Mouse (Mus musculus) frontal cortex, postnatal 10 days (tissue): ENCODE measurements around the gene Pcsk1n.
"Not testable (repeated sequence)": the region's sequence is repeated elsewhere in the genome, so short reads cannot be mapped to it uniquely, and the experiment has no call there.

Experiments used
- DNase-seq, 2 experiments: peaks; one replicate each; pipeline ENCODE4 v3.0.0; 2022; ENCODE audit warnings: low spot score in 2 of 2, mixed read lengths in 1 of 2

Gene Pcsk1n

DNA sequence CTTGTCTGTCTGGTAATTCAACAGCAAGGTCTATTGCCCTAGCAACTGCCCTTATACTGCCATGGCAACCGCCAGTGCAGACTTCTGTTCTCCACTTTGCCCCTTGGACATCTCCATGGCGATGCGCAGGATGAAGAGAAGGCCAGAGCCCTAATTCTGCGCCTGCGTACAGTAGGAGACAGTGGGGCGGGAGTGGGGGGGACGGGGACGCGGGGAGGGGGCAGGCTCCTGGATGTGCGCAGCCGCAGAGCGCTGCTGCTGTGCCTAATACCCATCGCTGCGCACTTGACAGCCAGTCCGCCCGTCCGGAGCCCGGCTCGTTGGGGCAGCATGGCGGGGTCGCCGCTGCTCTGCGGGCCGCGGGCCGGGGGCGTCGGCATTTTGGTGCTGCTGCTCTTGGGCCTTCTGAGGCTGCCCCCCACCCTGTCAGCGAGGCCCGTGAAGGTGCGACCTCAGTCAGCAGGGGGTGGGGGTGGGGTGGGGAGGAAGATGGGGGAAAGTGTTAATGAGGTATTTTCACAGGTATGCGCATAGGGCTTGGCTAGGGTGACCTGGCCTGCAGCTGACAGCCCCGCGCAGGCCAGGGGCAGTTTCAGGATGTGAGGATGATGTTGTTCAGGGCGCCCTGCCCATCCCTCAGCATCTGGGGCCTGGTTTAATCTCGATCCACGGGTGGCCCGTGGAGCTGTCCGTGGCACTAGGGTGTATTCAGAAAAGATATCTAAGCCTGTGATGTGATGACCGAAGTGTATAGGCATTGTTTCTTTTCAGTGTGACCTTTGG, at the start of gene Pcsk1n:
Gene Pcsk1n (plus strand): TSS at position 222 of the 783 bp plus-strand sequence.
- DNase-seq: peak; percentile 39 to 41

DNA sequence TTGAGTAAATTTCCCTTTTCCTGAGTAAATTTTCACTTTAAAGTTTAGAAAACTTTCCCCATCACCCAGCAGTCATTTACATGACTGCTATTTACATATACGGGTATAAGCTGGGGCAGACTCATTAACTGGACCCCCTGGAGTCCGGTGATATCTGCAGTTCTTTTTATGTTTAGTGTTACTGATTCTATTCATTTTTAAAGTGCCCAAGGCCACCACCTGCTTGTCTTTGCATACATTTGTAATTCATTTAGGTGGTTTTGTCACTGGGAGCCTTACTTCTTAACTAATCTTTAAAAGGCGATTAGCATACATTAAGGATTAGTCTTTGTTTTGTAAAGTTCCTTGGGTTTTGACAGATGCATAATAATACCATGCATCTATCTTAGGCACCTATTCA, 49.8 kb upstream of the Pcsk1n start:
- DNase-seq: no peak

DNA sequence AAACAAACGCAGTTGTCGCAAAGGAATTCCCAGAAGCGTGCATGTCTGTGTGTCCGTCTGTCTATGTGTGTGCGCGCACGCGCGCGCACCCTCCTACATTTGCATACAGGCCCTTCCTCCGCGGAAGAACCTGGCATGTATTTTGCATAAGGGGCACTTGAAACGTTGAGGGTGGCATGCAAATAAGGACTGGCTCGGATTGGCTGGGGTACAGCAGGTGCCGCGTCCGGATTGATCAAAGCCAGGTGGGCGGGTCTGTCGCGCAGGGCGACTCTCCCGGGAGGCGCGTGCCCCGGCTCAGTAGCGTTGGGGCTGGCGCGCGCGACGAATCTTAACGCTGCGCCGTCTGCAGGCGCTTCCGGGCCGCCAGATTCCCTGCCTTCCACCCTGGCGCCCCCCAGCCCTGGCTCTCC, 41.6 kb upstream of the Pcsk1n start, which contains the start of gene Pim2:
Gene Pim2 (plus strand): TSS at position 256 of the 413 bp plus-strand sequence.
- peak; percentile 78 to 82 for DNase-seq

DNA sequence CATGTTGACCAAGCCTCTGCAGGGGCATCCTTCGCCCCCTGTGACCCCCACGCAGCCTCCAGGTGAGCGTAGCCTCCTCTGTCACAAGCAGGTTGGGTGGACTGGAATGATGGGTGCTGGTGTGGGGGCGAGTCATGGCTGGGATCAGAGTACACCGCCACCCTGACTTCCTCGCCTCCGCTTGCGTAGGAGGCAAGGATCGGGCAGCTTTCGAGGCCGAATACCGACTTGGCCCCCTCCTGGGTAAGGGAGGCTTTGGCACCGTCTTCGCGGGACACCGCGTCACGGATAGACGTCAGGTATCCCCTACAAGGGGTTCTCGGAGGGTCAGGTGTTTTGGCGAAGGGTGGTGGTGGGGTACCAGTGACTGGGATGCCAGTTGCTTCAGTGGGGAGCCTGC, 41.1 kb upstream of the Pcsk1n start:
- DNase-seq: no peak

- peak; percentile 50 to 61 for DNase-seq
These were observed 39.8 kb upstream of the Pcsk1n start for GRCm38 (mm10) chrX:7879819-7880218.

- peak; percentile 76 to 77 for DNase-seq
These were observed 35.6 kb upstream of the Pcsk1n start, which contains the start of gene Slc35a2 for GRCm38 (mm10) chrX:7883841-7884567. Gene Slc35a2, plus strand, starts transcription at chrX:7884028.

DNA sequence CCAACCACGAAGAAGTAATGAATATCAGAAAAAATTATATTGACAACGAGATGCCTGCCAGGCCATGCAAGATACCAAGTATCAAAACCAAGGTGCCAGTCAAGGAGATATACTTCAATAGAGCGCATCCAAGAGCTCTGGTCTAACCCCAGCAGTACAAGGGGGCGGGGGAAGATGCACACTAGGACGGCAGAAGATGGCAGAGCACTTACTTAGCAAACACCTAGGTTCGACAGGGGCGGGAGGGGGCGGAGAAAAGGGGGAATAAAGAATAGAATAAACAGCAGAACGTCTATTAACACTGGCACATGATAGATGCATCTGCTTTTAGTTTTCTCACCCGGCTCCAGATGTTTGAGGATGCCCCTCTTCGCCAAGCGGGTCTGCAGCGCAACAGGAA, 21.4 kb upstream of the Pcsk1n start:
- no peak for DNase-seq

- peak; percentile 86 for DNase-seq
These were observed 20.4 kb upstream of the Pcsk1n start, which contains the start of the genes Pqbp1 and Timm17b for GRCm38 (mm10) chrX:7898880-7899874. Gene Pqbp1, minus strand, starts transcription at chrX:7899269. Gene Timm17b, plus strand, starts transcription at chrX:7899357.

GRCm38 (mm10) chrX:7904441-7904840, 15.2 kb upstream of the Pcsk1n start:
- DNase-seq: no peak

DNA sequence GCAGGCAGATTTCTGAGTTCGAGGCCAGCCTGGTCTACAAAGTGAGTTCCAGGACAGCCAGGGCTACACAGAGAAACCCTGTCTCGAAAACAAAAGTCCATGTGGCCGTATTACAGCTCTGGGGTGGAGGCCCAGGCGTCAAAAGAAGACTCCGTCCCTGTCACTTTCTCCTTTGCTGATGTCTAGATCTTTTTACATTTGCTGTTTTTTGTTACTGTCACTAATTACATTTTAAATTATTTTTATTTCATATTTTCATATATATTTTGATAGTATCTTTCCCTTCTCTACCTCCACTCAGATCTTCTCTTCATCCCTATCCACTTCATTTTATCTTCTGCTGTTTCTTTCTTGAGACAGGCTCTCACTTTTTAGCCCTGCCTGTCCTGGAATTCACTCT, 11.9 kb upstream of the Pcsk1n start, which contains the start of gene Gm10491:
Gene Gm10491 (minus strand): TSS at position 101 of the 400 bp plus-strand sequence.
- no peak for DNase-seq

DNA sequence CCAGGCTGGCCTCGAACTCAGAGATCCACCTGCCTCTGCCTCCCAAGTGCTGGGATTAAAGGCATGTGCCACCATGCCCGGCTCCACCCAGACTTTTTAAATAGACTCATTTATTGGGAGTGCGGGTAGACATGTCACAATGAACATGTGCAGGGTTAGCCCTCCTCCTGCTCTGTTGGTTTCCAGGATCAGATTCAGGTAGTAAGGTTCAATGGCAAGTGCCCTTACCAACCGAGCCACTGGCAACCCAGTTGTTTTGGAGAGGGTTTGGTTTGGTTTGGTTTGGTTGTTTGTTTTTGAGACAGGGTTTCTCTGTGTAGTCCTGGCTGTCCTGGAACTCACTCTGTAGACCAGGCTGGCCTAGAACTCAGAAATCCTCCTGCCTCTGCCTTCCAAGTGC, 10.4 kb upstream of the Pcsk1n start, which contains the start of gene Gm10490:
Gene Gm10490 (plus strand): TSS at position 301 of the 400 bp plus-strand sequence.
- not testable (repeated sequence) for DNase-seq

DNA sequence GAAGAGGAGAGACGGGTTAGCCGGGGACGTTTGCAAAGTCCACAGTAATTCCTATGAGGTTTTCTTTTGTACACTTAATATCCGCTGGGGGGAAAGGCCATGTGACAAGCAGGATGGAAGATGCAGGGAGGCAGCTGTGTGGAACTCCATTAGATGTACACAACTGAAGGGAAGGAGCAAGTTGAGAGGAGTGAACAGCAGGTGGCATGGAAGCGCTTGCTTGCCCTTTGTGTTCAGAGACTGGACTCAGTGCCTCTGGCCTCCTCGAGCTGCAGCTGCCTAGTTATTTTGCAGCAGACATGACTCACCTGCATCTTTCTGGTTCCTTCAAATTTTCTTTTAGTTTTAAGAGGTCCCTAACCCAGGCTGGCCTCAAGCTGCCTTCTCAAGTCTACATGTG, 9.1 kb upstream of the Pcsk1n start:
- DNase-seq: no peak

DNA sequence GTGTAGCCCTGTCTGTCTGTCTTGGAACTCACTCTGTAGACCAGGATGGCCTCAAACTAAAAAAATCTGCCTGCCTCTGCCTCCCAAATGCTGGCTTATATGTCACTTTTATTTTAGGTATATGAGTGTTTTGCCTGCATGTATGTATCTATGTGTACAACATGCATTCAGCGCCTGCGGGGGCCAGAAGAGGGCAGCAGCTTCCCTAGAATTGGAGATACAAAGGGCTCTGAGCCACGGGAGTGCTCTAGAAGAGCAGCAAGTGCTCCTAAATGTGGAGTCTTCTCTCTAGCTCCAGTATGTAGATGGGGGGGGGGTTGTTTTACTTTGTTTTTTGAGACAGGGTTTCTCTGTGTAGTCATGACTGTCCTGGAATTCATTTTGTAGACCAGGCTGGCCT, 4.0 kb upstream of the Pcsk1n start:
- not testable (repeated sequence) for DNase-seq

DNA sequence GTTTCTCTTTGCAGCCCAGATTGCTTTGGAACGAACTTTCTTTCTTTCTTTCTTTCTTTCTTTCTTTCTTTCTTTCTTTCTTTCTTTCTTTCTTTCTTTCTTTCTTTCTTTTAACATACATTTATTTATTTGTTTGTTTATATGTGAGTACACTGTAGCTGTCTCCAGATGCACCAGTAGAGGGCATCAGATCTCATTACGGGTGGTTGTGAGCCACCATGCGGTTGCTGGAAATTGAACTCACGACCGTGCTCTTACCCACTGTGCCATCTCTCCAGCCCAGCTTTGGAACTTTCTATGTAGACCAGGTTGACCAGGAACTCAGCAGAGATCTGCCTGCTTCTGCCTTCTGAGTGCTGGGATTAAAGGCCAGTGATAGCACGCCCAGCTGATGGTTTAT, 1.7 kb upstream of the Pcsk1n start:
- DNase-seq: not testable (repeated sequence)

GRCm38 (mm10) chrX:7922032-7922431, 2.4 kb downstream of the Pcsk1n start:
- no peak for DNase-seq

- no peak for DNase-seq
These were observed 6.6 kb downstream of the Pcsk1n start for GRCm38 (mm10) chrX:7926266-7926665.

DNA sequence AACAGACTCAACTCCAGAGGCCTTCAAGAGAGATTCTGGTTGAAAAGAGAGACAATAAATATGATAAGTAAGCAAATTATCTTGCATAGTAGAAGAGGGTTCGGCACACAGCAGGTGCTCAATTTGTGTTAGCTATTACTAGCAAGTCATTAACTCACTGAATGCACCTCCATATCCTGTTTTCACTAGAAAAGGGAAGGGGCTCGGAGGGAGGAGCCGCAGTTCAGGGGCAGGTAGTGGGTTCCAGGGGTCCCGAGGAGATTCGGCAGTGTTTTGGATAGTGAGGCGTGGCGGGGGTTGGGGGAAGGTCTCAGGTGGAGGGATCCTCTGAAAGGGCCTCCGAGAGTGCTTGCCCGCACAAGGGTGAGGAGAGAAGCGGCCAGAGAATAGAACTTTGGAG, 7.5 kb downstream of the Pcsk1n start:
- DNase-seq: no peak

DNA sequence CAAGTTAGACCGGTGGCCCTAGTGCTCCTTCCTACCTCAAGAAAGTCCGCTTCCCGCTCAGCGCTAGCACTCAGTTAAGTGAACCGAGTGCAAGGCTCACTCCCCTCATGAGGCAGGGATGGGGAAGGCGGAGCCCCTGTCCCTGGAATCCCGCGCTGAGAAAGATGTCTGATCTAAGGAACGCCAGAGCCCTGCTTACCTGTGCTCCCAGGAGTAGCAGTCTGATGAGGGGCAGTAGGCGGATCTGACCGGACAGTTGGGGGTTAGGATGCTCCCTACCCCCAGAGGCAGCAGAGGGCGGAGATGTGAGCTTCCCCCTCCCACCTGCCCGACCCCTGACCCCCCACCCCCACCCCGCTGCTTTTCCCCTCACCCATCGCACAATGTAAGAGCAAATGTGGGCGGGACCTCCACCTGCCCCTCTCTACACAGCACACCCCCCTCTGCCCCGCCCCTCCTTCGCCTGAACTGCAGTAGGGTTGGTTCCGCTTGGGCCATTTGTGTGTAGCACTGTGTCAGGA, 8.7 kb downstream of the Pcsk1n start, which contains the start of gene Eras:
Gene Eras (minus strand): TSS at position 338 of the 521 bp plus-strand sequence.
- no peak for DNase-seq

- DNase-seq: no peak
These were observed 17.3 kb downstream of the Pcsk1n start for GRCm38 (mm10) chrX:7936874-7937273.

DNA sequence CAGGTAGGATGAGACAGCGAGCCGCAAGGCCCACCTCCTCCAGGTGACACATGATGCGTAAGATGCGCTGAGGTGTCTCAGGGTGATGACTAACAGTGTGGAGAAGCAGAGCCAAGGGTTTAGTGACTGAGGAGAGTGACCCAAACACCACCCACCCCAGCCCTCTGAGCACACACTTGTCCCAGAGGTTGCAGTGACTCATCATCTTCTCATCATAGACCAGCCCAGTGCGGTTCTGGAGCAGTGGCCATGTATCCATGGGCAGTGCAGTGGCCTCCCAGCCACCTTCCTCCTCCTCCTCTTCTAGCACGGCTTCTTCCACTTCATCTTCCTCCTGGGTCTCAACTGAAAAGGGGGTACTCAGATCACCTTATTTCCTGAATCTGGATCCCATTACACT, 18.0 kb downstream of the Pcsk1n start:
- DNase-seq: no peak

- no peak for DNase-seq
These were observed 26.0 kb downstream of the Pcsk1n start for GRCm38 (mm10) chrX:7945618-7946017.
